Mouse (Mus musculus) A20 (cell line): ENCODE results near the gene Pla2g3.

Experiments used
- DNase-seq: peaks from one replicate; pipeline ENCODE4 v3.0.0-alpha.2; 2011; ENCODE audit warnings: low read depth, low spot score

Gene Pla2g3

GRCm38 (mm10) chr11:3536745-3537333, 48.8 kb downstream of the Pla2g3 start:
- no peak for DNase-seq

- no peak for DNase-seq
Measured at GRCm38 (mm10) chr11:3537711-3538110, 49.6 kb downstream of the Pla2g3 start.

- DNase-seq: no peak
Measured at GRCm38 (mm10) chr11:3538341-3538740, 50.3 kb downstream of the Pla2g3 start.

GRCm38 (mm10) chr11:3539111-3539825, 51.2 kb downstream of the Pla2g3 start:
- peak; percentile 96 for DNase-seq

GRCm38 (mm10) chr11:3539826-3540196, 51.7 kb downstream of the Pla2g3 start:
- DNase-seq: no peak

GRCm38 (mm10) chr11:3540451-3541085, 52.5 kb downstream of the Pla2g3 start, which contains the start of gene Smtn:
Smtn (minus strand) TSS chr11:3540612.
- DNase-seq: no peak

- peak; percentile 24 for DNase-seq
Measured at GRCm38 (mm10) chr11:3541932-3542331, 53.8 kb downstream of the Pla2g3 start.

- DNase-seq: peak; percentile 62
Measured at GRCm38 (mm10) chr11:3543001-3543400, 54.9 kb downstream of the Pla2g3 start.

- no peak for DNase-seq
Measured at GRCm38 (mm10) chr11:3544409-3544808, 56.3 kb downstream of the Pla2g3 start.

- peak; percentile 53 for DNase-seq
Measured at GRCm38 (mm10) chr11:3545531-3546241, 57.6 kb downstream of the Pla2g3 start.

- DNase-seq: no peak
Measured at GRCm38 (mm10) chr11:3546242-3546562, 58.1 kb downstream of the Pla2g3 start.

- no peak for DNase-seq
Measured at GRCm38 (mm10) chr11:3547047-3547446, 59.0 kb downstream of the Pla2g3 start.

- peak; percentile 69 for DNase-seq
Measured at GRCm38 (mm10) chr11:3547969-3548368, 59.9 kb downstream of the Pla2g3 start.

- no peak for DNase-seq
Measured at GRCm38 (mm10) chr11:3548564-3549295, 60.6 kb downstream of the Pla2g3 start.
